Mouse (Mus musculus): ENCODE data around the gene Cdh23.

DNA sequence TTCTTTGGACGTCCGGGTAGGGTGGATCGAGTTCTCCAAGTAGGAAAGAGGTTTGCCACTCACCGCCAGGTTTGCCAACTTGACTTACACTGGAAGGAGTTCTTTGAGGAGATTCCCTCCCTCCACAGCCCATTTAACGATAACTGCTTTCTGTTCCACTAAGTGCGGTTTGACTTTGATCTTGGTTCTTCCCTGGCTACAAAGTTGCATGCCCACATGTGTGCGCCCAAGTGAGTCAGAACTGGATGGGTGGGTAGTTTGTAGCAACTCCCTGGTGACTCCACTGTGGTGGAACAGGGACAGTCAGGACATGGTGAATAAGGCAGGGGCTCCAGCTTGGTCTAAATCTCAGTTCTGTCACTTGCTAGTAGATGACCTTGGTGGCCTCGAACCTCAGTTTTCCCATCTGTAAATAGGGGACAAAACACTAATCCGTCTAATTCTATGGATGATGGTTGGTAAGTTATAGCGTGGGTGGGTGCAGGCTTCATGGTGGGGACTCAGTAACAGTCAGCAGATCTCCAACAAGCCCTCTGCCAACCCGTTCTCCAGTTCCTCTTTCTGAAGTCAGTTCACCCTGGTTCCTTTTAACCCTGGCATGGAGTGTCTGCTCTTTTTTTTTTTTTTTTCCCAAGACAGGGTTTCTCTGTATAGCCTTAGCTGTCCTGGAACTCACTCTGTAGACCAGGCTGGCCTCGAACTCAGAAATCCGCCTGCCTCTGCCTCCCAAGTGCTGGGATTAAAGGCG is 48.4 kb upstream of the Cdh23 start:
- no peak for TF ChIP-seq POLR2A (IDR thresholded peaks at IDR 0.05; ENCODE audit: borderline replicate concordance, low read depth, low read length)
- TF ChIP-seq CTCF (IDR thresholded peaks at IDR 0.05; ENCODE audit: low read depth, low read length) = no peak

Data from bone marrow macrophage, adult 2 months (primary cell).